Mouse (Mus musculus) hindbrain, embryonic 16.5 days (tissue): ENCODE measurements around the gene Umodl1. TPM values are rescaled to one million over a fixed set of nuclear protein-coding genes. Genes with fewer than 3 reads are reported as not detected.

Experiments used
- ATAC-seq: fragments of 200-750 bp; cut with Nextera tagmentation; 2 replicates; pipeline ENCODE4 v1.8.0; 2017; ENCODE audit warnings: moderate TSS enrichment, moderate library complexity
- H3K27ac ChIP-seq: fragments of 300-500 bp; sonication (generic); 2 replicates; pipeline ENCODE4 v1.5.1; 2014; ENCODE audit warnings: low read depth, mild to moderate bottlenecking, control low read depth, low read length, moderate library complexity
- H3K27me3 ChIP-seq: fragments of 300-500 bp; sonication (generic); replicated peaks from 2 replicates; pipeline ENCODE4 v1.6.1; 2014; ENCODE audit warnings: low read length; ENCODE audit not compliant: control insufficient read depth, insufficient read depth
- H3K36me3 ChIP-seq: fragments of 300-500 bp; sonication (generic); 2 replicates; pipeline ENCODE4 v1.6.1; 2014; ENCODE audit warnings: mild to moderate bottlenecking, low read length, moderate library complexity, mixed read lengths; ENCODE audit not compliant: control insufficient read depth, insufficient read depth
- H3K4me1 ChIP-seq: fragments of 300-500 bp; sonication (generic); 2 replicates; pipeline ENCODE4 v1.6.1; 2014; ENCODE audit warnings: low read depth, low read length; ENCODE audit not compliant: control insufficient read depth, insufficient read depth
- H3K4me2 ChIP-seq: fragments of 300-500 bp; sonication (generic); 2 replicates; pipeline ENCODE4 v1.6.1; 2014; ENCODE audit warnings: mild to moderate bottlenecking, low read length, control low read depth, moderate library complexity
- H3K4me3 ChIP-seq: fragments of 300-500 bp; sonication (generic); 2 replicates; pipeline ENCODE4 v1.5.1; 2014; ENCODE audit warnings: mild to moderate bottlenecking, low read length, control low read depth, moderate library complexity
- H3K9ac ChIP-seq: fragments of 300-500 bp; sonication (generic); 2 replicates; pipeline ENCODE4 v1.6.1; 2014; ENCODE audit warnings: low read depth, mild to moderate bottlenecking, control low read depth, low read length, moderate library complexity
- H3K9me3 ChIP-seq: fragments of 300-500 bp; sonication (generic); 2 replicates; pipeline ENCODE4 v1.6.1; 2014; ENCODE audit warnings: mild to moderate bottlenecking, low read length, moderate library complexity; ENCODE audit not compliant: control insufficient read depth
- WGBS: fragments of 180-500 bp; shearing (Covaris S2); extraction: QIAGEN DNeasy Blood & Tissue Kit; methylation state at CpG from one replicate; pipeline ENCODE4 v1.1.7; 2014; 5-methylcytosine and 5-hydroxymethylcytosine counted together
- polyA plus RNA-seq: library from polyadenylated mRNA; unstranded; fragments of >200 nt; fragmentation: Nextera tagmentation; extraction: Ambion mirVana; gene quantifications from 2 replicates; pipeline ENCODE4 v1.2.1, GENCODE M21; 2015

Umodl1 gene
- polyA plus RNA-seq = 0.03 and 0.32 TPM in 2 replicates

- no peaks in the 10 kb centered on the region for H3K36me3 ChIP-seq
- no peak for ATAC-seq
Measured at GRCm38 (mm10) chr17:30954340-30954739, at the start of gene Umodl1. Umodl1 (plus strand) TSS chr17:30954640.

GRCm38 (mm10) chr17:30907577-30907976 lies 46.9 kb upstream of the Umodl1 start:
- Histone ChIP-seq H3K9ac (no peak overlapping the region), H3K4me1 (peaks cover 6% of the 10 kb centered on the region), H3K27ac (no peak overlapping the region), H3K4me2 (no peak overlapping the region), H3K36me3 (no peaks in the 10 kb centered on the region), H3K27me3 (no peaks in the 10 kb centered on the region), H3K4me3 (no peak overlapping the region), H3K9me3 (no peaks in the 10 kb centered on the region)
- ATAC-seq = no peak
- 70% methylated on average over 4 of the region's 4 CpGs for WGBS

More at GRCm38 (mm10) chr17:30954340-30954739, at the start of gene Umodl1:
- no peaks in the 10 kb centered on the region for H3K9me3 ChIP-seq
- H3K4me2 ChIP-seq = no peak within 1 kb of the TSS
- H3K4me3 ChIP-seq = no peak within 1 kb of the TSS
- H3K27me3 ChIP-seq = no peaks in the 10 kb centered on the region; the same call in 1 of the 2 replicates
- H3K4me1 ChIP-seq = no peaks in the 10 kb centered on the region
- no peak within 1 kb of the TSS for H3K9ac ChIP-seq
- WGBS = 48% methylated on average over 10 of the region's 10 CpGs
- H3K27ac ChIP-seq = no peak within 1 kb of the TSS

GRCm38 (mm10) chr17:30910866-30911731 lies 43.3 kb upstream of the Umodl1 start:
- ATAC-seq = peak; percentile 52
- no peak overlapping the region for H3K27ac ChIP-seq
- no peaks in the 10 kb centered on the region for H3K36me3 ChIP-seq
- no peaks in the 10 kb centered on the region for H3K27me3 ChIP-seq
- H3K9me3 ChIP-seq = no peaks in the 10 kb centered on the region
- peak overlapping the region; percentile 31; the same call in 1 of the 2 replicates for H3K4me2 ChIP-seq
- H3K9ac ChIP-seq = no peak overlapping the region
- H3K4me1 ChIP-seq = peaks cover 6% of the 10 kb centered on the region
- WGBS = 62% methylated on average over 27 of the region's 27 CpGs
- no peak overlapping the region for H3K4me3 ChIP-seq

- no peaks in the 10 kb centered on the region for H3K9me3 ChIP-seq
- WGBS = 40% methylated on average over 8 of the region's 8 CpGs
- H3K9ac ChIP-seq = no peak overlapping the region
- no peak overlapping the region; the same call in 1 of the 2 replicates for H3K4me2 ChIP-seq
- no peaks in the 10 kb centered on the region for H3K27me3 ChIP-seq
- H3K27ac ChIP-seq = no peak overlapping the region
- no peaks in the 10 kb centered on the region for H3K36me3 ChIP-seq
- H3K4me1 ChIP-seq = peaks cover 6% of the 10 kb centered on the region
- ATAC-seq = peak; percentile 27; the same call in 1 of the 2 replicates
- H3K4me3 ChIP-seq = no peak overlapping the region
Measured at GRCm38 (mm10) chr17:30911732-30912088, 42.7 kb upstream of the Umodl1 start.

GRCm38 (mm10) chr17:30912536-30912935 lies 41.9 kb upstream of the Umodl1 start:
- Histone ChIP-seq H3K4me1 (peaks cover 6% of the 10 kb centered on the region), H3K27me3 (no peaks in the 10 kb centered on the region), H3K27ac (no peak overlapping the region), H3K36me3 (no peaks in the 10 kb centered on the region), H3K4me3 (no peak overlapping the region), H3K4me2 (no peak overlapping the region), H3K9me3 (no peaks in the 10 kb centered on the region), H3K9ac (no peak overlapping the region)
- 69% methylated on average over 5 of the region's 5 CpGs for WGBS
- no peak for ATAC-seq

GRCm38 (mm10) chr17:30914264-30914663 lies 40.2 kb upstream of the Umodl1 start:
- no peak overlapping the region for H3K9ac ChIP-seq
- H3K9me3 ChIP-seq = no peaks in the 10 kb centered on the region
- no peak overlapping the region for H3K4me3 ChIP-seq
- no peak for ATAC-seq
- H3K4me1 ChIP-seq = peaks cover 6% of the 10 kb centered on the region
- no peaks in the 10 kb centered on the region for H3K36me3 ChIP-seq
- no peaks in the 10 kb centered on the region for H3K27me3 ChIP-seq
- no peak overlapping the region for H3K4me2 ChIP-seq
- no peak overlapping the region for H3K27ac ChIP-seq

- Histone ChIP-seq H3K27me3 (no peaks in the 10 kb centered on the region), H3K4me2 (no peak overlapping the region), H3K4me3 (no peak overlapping the region), H3K9ac (no peak overlapping the region), H3K4me1 (no peaks in the 10 kb centered on the region), H3K27ac (no peak overlapping the region), H3K36me3 (no peaks in the 10 kb centered on the region), H3K9me3 (no peaks in the 10 kb centered on the region)
- WGBS = 61% methylated on average over 4 of the region's 4 CpGs
- no peak for ATAC-seq
Measured at GRCm38 (mm10) chr17:30923566-30923965, 30.9 kb upstream of the Umodl1 start.

GRCm38 (mm10) chr17:30930827-30931226 lies 23.6 kb upstream of the Umodl1 start:
- Histone ChIP-seq H3K4me3 (no peak overlapping the region), H3K4me2 (no peak overlapping the region), H3K4me1 (no peaks in the 10 kb centered on the region), H3K27me3 (no peaks in the 10 kb centered on the region), H3K9ac (no peak overlapping the region), H3K27ac (no peak overlapping the region), H3K36me3 (no peaks in the 10 kb centered on the region), H3K9me3 (no peaks in the 10 kb centered on the region)
- no peak for ATAC-seq
- 83% methylated on average over 7 of the region's 7 CpGs for WGBS

- Histone ChIP-seq H3K9ac (no peak overlapping the region), H3K36me3 (no peaks in the 10 kb centered on the region), H3K4me1 (no peaks in the 10 kb centered on the region), H3K4me3 (no peak overlapping the region), H3K4me2 (no peak overlapping the region), H3K27ac (no peak overlapping the region), H3K9me3 (no peaks in the 10 kb centered on the region), H3K27me3 (no peaks in the 10 kb centered on the region)
- no peak for ATAC-seq
- 88% methylated on average over 5 of the region's 5 CpGs for WGBS
Measured at GRCm38 (mm10) chr17:30932836-30933235, 21.6 kb upstream of the Umodl1 start.
